Mouse (Mus musculus) hindlimb bud, embryonic 11.5 days (tissue): ENCODE results near the gene Akap1.
A peak's percentile ranks its signal among the peaks of the same experiment; 100 is the strongest.
"Not testable (repeated sequence)": the region's sequence is repeated elsewhere in the genome, so short reads cannot be mapped to it uniquely, and the experiment has no call there.

Source experiments
- DNase-seq: peaks from one replicate; pipeline ENCODE4 v3.0.0-alpha.2; 2012; ENCODE audit warnings: low read depth, low spot score; ENCODE audit errors: extremely low spot score

The Akap1 gene

DNA sequence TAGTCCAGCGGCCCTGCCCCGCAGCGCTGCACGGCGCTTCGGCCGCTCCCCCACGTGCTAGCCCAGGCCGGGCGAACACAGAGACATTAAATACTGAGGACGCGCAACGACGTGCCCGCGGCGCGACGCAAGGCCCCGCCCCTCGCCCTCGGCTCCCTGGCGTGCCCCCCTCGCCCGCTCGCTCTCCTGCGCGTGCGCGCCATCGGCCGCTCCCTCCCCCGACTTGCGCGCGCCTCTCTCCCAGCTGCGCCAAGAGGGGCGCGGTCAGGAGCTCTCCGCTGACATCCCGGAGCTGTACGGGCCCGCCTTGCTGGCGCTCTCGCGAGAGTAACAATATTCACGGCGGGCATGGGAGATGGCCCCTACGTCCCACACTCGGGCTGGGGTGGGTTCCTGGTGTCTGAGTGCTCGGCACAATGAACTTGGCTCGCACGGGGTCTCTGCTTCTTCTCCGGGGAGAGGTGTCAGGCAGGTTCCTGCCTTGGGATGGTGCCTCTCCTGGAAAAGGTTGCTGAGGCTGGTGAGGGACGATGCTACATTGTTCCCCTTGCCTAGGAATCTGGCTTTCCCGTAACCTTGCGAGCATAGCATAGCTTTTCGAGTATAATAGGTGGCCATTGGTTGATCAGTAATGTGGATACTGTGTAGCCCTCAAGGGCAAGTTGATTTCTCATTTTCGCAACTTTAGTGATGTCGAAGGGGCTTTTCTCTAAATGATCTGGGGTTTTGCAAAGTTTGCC lies at the start of gene Akap1:
TSS of gene Akap1 (minus strand) at position 129 of the 740 bp plus-strand sequence.
- peak; percentile 76 for DNase-seq

DNA sequence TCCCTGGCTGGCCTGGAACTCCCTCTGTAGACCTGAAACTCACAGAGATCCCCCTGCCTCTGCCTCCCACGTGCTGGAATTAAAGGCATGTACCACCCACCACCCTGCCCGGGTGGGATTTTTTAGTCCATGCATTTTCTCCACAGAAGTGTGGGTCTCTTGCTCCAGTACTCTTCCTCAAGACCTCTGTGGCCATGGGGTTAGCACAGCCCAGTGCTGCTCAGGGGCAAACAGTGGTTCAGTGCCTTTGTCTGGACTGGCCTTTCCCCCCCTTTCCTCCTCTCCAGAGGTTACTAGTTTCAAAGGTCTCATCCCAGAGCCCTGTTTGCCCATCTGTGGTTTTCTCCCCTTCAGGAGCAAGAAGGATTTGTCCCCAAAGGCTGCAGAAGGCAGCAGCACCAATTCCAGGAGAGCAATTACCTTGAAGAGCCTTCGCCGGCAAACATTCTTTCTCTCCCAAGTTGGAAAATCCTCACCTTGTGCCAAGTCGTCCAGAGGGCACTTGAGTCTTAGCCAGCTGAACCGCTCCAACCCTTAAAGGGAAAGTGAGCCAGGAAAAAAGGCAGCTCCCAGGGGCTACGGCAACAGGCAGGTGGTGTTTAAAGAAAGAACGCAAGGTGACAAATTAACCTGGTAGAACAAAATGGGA lies 45.1 kb upstream of the Akap1 start:
- DNase-seq: no peak

DNA sequence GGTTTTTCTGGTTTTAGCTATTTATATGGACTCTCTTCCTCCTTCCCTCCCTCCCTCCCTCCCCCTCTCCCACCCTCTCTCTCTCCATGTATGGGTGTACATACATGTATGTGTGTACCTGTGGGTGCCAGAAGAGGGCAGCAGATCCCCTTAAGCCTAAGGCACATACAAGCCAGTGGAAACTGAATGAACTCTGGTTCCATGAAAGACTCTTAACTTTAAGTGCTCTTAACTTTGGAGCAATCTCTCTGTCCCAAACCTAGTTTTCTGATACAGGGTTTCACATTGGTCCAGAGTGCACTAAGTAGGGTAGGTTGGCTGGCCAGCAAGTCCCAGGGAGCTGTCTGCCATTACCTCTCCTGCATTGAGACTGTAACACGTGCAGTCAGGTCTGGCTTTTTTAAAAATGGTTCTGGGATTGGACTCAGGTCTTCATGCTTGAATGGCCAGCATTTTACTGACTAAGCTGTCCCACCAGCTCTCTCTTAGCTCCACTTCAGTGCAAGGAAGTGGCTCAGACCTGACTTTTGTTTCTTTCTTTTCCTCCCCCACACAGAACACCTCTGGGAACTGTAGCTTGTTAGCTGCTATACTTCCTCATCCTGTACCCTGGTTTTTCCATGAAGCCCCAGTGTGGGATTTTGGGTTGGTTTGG lies 44.3 kb upstream of the Akap1 start:
- DNase-seq: peak; percentile 10

DNA sequence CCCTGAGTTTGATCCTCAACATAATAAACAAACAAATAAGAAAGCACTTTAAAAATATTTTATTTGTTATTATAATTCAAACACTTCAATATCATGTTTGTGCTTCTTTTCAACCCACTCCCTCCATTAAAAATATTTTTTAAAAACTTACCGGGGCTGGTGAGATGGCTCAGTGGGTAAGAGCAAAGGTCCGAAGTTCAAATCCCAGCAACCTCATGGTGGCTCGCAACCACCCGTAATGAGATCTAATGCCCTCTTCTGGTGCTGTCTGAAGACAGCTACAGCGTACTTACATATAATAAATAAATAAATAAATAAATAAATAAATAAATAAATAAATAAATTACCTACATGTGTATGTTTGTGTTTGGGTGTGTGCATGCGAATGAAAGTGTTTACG lies 43.5 kb upstream of the Akap1 start:
- DNase-seq: no peak

DNA sequence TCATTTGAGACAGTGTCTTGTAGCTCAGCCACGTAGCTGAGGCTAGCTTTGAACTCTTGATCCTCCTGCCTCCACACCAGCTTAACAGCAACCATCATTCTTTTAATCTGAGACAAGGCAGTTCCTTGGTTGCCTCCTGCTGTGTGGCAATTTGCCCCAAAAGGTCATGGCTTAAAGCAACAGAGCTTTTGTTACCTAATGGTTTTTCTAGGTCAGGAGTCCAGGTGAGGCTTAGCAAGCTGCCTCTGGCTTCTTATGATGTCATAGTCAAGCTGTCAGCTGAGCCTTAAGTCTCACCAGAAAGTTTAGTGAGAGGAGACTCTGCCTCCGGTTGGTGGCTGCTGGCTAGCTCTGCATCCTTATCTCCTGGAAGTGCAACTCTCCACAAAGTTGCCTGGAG lies 41.2 kb upstream of the Akap1 start:
- DNase-seq: no peak

DNA sequence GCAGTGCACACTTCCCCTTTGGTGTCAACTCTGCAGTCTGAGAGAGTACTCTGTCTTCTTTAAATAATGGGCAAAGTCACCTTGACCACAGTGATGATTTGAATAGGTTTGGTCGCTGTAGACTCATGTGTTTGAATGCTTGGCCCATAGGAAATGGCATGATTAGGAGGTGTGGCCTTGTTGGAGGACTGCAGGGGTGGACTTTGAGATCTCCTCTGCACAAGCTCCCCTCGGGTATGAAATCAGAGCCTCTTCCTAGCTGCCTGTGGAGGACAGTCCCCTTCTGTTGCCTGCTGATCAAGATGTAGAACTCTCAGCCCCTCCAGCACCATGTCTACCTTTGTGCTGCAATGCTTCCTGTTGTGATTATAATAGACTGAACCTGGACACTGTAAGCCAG lies 39.7 kb upstream of the Akap1 start:
- DNase-seq: no peak

DNA sequence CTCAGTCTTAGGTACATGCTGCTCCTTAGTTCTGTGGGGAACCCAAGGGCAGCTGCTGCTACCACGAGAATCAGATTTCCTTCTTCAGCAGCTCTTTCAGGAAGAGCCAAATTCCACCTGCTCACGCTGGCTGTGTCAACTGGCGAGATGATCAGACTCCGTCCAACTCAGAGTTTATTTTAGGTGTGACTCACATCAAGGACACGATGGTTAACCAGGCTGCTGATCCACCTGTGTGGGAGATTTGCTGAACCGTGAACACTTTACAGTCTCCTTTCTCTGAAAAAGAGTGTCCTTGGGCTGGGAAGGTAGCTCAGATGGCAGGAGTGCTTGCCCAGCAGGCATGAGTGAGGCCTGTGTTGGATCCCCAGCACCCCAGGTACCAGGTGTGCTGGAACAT lies 38.4 kb upstream of the Akap1 start:
- DNase-seq: no peak

DNA sequence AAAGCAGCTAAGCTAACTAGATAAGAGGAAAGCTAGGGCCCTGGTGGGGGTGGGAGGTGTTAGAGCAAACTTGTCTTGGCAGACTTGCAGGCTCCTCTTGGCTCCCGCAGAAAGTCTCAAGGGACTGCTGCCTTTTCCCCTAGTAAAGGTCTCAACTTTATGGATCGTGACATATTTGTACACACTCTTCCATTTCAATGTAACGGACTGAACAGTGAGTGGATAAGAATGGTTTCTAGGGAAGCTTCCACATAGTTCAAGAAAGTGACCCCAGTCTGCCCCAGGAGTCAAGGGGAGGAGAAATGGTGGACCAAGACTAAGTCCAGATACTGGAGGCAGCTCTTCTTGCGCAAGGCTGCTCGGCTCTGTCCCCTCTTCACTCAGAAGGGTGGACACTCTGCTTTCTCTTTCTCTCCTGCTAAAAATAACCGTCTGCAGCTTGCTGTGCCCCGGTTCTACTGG lies 37.0 kb upstream of the Akap1 start:
- DNase-seq: no peak

DNA sequence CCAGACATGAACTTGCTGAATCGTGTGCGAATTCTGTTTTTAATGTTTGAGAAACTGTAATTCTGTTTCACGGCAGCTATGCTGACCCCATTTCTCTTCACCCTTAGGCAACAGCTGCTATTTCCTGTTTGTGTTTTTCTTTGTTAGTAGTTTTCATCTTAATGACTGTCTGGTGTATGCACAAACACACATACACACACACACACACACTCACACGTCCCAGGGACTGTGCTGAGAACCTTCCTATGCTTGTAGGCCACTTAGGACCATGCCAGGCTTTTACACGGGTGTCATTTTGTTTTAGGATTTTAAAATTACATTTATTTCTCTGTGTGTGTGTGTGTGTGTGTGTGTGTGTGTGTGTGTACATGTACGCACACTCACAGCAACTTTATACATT lies 35.2 kb upstream of the Akap1 start:
- DNase-seq: no peak

DNA sequence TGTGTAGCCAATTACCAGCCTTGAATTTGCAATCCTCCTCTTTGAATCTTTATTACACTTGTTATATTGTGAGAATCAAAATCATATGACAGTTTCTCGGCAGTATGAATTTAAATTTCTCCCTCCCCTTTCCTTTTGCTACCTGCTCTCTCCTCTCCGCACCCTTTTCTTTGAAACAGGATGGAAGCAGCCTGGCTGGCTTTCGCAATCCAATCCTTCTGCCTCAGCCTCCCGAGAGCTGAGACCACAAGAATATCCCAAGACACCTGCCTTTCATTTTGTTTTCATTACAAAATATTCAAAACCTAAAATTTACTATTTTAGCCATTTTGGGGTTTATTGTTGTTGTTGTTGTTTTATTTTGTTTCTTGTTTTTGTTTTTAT lies 34.0 kb upstream of the Akap1 start:
- DNase-seq: no peak

DNA sequence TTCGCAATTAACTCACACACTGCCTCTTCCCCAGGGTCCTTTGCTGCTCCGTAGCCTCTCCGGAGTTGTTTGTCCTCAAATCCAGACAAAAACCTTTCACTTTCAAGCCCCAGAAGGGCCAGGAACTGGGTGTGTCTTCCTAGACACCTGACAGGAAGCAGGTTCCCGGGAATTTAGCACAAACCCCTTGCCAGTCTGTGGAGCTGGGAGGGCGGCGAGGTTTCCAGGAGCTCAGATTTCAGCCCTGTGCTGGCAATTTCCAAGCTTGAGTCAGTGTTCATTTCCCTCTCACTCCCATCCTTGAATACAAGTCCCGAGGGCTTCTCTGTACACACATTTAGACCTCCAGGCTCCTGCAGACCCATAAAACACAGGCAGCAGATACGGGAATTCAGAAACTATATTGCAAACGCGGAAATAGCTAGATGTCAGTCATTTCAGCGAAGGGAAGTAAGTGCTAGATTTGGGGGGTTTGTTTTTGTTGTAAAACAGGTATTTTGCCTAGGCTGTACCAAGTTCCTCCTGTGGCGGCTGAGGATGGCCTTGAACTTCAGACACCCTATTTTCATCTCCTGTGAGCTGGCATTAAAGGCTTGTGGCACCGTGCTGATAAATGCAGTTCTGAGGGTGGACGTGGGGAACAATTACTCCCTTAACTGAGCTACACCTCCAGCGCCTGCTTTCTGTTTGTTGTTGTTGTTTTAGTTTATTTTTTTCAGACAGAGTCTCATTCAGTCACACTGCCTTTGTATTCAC lies 33.4 kb upstream of the Akap1 start:
- peak; percentile 18 for DNase-seq

DNA sequence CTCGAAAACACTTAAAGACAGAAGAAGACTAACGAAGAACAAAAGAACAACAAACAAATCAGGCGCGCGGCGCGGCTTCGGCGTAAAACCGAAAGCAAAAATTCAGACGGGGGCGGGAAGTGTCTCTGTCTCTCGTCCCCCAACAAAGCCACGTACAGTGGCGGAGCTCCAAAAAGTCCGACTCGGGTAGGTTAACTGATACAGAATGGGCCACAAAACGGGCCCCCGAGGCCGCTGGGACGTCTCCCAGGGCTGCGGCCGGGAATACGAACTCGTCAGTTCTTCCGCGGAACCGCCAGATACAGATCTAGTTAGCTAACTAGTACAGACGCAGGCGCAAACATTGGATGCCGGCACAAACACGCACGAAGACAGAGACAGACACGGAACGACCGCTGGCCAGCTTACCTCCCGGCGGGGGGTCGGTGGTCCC lies 31.4 kb upstream of the Akap1 start:
- not testable (repeated sequence) for DNase-seq

DNA sequence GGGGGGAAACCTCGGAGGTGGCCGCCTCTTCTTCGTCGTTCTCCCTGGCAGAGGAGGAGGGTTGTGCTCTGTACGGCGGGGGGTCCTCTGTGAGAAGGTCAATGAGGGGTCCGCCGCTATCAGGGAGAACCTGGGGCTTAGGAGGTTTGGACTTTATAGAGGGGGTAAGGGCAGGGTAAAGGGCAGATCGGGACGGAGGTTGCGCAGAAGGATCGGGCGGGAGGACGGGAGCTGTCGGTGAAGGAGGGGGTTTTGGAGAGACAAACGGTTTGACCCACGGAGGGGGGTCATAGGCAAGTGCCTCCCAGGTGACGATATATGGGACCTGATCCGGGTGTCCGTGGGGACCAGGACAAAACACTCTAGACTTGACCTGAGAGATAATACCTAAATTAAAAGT lies 30.8 kb upstream of the Akap1 start:
- not testable (repeated sequence) for DNase-seq

DNA sequence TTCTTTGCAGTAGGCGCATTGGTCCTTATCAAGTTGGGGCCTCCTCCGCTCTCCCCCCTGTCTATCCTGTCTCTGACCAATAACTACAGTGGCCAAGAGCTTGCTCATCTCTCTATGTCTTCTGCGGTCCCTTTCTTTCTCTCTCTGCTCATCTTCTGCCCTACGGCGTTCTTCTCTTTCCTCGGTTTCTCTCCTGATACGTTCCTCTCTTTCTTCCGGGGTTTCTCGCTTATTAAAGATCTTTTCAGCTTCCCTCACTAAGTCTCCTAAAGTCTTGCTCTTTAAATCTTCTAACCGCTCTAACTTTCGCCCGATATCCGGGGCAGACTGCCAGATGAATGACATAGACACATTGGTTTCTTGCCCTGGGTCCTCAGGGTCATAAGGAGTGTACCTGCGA lies 29.9 kb upstream of the Akap1 start:
- not testable (repeated sequence) for DNase-seq

DNA sequence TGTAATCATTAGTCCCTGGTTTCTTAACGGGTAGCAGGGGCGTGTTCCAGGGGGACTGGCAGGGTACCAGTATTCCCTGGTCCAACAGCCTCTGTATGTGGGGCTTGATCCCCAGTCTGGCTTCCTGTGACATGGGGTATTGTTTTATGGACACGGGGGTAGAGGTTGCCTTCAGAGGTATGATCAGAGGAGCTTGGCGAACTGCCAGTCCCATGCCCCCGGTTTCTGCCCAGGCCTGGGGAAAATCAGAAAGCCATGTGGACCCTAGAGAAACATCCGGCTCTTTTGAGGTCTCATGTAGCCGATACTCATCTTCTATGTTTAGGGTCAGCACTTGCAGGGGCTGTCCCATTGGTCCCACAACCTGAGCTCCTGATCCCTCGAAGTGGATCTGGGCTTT lies 29.1 kb upstream of the Akap1 start:
- not testable (repeated sequence) for DNase-seq

DNA sequence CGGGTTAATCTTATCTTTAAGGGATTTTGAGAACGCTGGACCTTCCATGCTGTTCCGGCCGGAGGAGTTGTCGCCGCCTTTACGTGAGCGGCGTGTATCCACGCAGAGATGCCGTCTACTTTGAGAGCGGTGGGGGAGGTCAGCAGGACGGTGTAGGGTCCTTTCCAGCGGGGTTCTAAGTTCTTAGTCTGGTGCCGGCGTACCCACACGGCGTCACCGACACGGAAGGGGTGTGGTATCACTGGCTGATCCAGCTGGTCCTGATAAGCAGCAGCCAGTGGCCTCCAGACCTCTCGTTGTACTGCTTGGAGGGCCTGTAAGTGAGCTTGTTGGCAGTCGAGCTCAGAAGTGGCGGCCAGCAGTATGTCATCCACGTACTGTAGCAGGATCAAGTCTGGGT lies 28.4 kb upstream of the Akap1 start:
- not testable (repeated sequence) for DNase-seq

DNA sequence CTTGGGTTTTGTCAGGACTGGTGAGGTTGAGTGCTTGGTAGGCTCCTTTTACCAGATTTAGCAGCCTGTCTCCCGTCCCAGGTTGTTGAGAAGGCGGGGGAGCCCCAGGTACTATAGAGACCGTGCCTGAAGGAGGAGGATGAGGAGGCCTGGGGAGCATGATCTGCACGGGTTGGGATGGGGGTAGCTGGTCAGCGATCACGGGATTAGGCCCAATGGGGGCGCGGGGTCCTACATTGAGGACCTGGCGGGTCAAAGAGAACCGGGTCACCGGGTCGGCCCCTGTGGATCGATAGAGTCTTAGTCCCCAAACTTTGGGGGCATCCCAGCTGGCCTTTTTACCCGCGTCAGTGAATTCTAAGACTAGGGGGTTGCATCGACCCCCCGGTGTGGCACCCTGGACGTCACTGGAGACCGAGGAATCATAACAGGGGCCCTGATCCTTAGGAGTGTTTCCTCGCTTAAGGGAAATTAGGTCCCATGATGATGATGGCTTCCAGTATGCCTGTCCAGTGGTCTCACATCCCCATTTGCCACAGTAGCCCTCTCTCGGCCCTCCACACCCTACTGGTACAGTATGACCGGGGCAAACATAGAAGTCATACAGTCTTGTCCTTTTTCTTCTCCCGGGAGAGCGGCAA lies 27.7 kb upstream of the Akap1 start:
- DNase-seq: not testable (repeated sequence)

DNA sequence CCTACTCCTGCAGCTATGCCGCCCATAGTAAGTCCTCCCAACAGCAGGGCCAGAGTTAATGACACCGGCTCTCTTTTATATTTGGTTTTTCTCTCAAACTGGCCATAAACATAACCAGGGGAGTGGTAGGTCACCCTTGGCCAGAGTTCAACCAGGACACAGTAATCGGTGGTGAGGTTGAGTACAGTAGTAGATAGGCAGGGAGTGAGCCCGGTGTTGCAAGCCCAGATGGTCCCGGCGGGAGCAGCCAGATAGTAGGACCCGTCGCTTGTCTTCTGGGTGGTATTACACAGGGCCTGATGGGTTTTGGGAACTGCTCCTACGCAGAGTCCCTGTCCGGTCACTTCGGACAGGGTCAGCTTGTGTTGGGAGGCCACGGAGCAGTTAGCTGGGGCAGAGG lies 27.1 kb upstream of the Akap1 start:
- DNase-seq: not testable (repeated sequence)

DNA sequence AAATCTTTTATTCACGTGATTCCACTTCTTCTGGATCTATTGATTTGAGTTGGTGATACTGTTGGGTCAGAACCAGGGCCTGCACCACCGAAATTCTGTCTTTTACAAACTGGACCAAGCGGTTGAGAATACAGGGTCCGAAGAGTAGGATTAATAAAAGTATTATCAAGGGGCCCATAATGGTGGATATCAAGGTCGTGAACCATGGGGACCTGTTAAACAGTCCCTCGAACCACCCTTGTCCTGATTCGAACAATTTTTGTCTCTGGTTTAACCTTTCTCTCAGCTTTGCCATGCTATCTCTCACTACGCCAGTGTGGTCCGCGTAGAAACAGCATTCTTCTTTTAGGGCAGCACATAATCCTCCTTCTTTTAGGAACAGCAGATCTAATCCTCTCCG lies 26.5 kb upstream of the Akap1 start:
- DNase-seq: not testable (repeated sequence)

DNA sequence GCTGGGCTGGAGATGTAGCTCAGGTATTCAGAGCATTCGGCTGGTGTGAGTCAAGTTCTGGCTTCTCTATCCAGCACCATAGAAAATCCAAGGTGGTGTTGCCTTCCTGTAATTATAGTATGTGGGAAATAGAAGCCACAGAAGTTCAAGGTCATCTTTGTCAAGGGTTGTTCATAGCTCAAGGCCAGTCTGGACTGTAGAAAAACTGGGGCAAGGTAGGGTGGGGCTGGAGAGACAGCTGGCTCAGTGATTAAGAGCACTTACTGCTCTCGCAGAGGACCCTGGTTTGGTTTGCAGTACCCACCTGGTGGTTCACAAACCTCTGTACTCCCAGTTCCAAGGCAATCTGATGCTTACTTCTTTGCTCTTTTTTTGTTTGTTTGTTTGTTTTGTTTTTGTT lies 24.6 kb upstream of the Akap1 start:
- DNase-seq: no peak
